Mouse (Mus musculus): ENCODE results near the gene Rgl2.
A peak's percentile ranks its signal among the peaks of the same experiment; 100 is the strongest.
"Not testable (repeated sequence)": the region's sequence is repeated elsewhere in the genome, so short reads cannot be mapped to it uniquely, and the experiment has no call there.

The Rgl2 gene

DNA sequence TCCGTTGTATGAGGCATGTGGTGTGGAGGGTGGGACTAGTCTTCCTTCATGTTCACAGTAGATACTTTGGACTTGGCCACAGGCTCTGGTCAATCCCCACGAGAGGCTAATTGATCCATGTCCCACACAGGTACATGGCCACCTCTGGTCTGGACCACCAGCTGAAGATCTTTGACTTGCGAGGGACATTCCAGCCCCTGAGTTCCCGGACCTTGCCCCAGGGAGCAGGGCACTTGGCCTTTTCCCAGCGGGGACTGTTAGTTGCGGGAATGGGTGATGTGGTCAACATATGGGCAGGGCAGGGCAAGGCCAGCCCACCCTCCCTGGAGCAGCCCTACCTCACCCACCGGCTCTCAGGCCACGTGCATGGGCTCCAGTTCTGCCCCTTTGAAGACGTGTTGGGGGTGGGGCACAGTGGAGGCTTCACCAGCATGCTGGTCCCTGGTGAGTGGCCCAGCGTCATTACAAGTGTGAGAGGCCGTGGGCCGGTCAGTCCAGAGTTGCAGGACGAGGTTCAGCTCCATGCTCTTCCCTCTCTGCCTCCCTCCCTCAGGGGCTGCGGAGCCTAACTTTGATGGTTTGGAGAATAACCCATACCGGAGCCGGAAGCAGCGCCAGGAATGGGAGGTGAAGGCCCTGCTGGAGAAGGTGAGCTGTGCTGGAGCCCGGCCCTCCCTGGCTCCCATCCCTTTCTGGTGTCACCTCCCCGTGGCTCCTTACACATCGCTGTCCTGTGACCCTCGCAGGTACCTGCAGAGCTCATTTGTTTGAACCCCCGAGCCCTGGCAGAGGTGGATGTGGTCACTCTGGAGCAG, 19.0 kb downstream of the Rgl2 start:
- DNase-seq (ENCODE audit: extremely low read depth, low read depth), result no peak

DNA sequence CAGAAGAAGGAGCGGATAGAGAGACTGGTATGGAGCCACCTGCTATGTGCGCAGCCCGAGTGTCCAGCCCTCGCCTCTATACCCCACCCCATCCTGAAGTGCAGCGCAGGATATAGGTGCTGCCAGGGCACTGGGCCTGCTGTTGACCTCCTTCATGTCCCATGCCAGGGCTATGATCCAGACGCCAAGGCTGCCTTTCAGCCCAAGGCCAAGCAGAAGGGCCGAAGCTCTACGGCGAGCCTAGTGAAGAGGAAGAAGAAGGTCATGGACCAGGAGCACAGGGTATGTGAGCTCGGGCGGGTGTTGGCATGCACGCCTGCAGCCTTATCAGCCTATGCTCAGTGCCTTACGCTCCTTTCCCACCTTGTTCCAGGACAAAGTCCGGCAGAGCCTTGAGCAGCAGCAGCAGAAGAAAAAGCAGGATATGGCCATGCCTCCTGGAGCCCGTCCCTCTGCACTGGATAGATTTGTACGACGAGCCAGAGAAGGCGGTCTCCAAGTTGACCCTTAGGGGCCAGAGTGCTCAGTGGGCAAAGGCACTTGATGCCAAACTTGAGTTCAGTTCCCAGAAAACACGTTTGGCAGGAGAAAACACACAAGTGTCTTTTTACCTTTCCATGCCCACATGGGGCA, 19.7 kb downstream of the Rgl2 start:
- DNase-seq (ENCODE audit: extremely low read depth, low read depth), result no peak

DNA sequence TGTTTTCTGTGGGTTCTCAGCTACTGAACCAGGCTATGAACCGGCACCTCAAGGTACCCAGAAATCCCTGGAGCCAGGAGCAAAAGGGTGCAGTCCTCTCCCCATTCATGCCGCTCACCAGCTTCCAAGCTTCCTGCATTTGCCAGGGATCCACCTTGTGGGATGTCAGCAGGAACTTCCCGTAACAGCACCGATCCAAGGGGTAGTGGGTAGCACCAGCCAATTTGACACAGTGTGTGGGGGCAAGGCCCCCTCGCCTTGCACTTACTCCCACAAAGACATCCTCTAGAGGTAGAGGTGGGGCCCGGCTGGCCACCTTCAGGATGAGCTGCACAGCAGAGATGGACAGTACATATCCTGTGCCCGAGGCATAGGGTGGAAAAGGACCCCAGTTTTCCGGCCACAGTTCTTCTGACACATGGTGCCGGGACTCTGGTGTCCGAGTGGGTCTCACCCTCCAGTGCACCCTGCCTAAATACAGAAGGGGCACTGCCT, 20.8 kb downstream of the Rgl2 start:
- DNase-seq (ENCODE audit: extremely low read depth, low read depth), result no peak

DNA sequence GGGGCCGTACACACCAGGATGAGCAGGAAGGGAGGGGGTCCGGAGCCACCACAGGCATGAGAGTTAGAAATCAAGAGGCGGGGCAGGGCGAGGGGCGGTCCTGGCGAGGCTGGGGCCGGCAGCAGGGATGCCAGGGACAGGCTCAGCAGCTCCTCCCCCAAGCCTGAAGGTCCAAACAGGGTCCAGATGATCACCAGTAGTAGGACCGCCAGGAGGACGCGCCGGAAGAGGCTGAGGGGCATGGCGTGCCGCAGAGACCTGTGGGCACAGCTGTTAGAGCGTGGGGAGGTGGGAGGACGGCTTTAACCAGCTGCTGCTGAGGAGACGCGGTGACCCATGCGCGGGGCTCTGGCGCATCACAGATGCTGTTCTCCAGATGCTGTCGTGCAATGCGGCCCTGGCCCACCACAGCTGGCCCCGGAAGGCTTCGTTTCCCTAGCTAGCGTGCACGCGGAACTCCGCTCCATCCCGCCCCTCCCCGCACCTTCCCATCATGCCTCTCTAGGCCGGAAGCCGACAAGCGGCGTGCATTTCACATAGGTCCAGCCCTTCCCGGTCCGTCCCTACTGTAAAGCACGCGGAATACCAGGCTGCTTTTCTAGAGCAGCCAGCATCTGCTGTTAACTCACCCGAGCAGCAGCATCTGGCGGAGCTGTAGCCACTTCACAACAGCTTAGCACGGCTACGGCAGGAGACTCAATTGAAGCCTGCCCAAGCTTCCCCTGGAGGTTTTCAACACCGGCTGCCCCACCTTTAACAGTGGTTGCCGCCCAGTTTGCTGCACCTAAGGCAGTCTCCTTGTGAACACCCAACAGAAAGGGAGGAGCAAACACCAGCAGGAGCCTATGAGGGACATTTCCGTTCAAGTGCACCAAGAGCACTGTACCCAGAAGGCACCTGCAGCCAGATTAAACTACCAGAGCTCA, 21.9 kb downstream of the Rgl2 start, which contains the start of gene B3galt4:
B3galt4 (minus strand) TSS at position 468 of the 926 bp plus-strand sequence.
- DNase-seq (ENCODE audit: extremely low read depth, low read depth), result peak; percentile 89

DNA sequence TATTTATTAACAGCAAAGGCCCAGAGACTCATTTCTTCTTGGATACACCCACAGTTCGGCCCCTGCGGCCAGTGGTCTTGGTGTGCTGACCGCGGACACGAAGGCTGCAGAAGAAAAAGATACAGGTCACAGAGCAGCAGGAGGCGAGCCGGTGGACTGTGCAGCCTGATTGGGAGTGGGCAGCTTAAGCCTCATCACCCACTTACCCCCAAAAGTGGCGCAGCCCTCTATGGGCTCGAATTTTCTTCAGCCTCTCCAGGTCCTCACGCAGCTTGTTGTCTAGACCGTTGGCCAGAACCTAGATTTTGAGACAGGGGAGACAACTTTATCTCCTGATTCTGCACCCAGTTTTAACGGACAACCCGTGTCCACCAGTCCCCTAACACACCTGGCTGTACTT, 22.7 kb downstream of the Rgl2 start:
- not testable (repeated sequence) for DNase-seq (ENCODE audit: extremely low read depth, low read depth)

DNA sequence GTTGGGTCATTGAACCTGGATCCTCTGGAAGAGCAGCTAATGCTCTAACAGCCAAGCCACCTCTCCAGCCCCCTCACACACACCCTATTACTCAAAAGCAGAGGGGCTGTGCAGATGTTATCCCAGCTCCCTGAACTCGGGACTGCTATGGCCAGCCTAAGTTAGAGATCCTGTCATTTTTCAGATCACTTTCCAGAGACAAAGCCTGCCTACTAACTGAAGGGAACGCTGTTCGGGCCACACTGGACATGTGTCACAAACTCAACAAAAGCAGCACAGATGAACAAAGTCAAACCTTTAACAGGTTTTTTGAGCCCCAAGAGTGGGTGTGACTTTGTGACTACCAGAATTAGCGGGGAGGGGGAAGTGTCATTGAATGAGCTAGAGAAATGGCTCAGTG, 23.5 kb downstream of the Rgl2 start:
- no peak for DNase-seq (ENCODE audit: extremely low read depth, low read depth)

DNA sequence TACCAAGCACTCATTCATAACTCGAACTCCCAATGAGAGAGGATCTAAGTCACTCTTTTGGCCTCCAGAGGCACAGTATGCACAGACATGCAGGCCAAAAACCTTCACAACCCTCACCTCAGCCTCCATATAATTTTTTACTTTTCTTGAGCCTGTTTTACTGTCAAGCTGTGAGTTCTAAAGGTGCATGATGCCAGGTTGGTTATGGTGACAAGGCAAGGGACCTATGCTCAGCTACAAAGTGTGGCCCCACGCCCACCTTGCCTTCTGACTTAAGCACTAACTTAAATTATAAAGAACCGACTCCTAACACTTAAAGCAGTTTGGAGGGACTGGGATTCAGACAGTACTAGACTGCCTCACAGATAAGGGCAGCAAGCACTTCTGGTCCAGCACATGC, 24.0 kb downstream of the Rgl2 start:
- DNase-seq (ENCODE audit: extremely low read depth, low read depth), result no peak

DNA sequence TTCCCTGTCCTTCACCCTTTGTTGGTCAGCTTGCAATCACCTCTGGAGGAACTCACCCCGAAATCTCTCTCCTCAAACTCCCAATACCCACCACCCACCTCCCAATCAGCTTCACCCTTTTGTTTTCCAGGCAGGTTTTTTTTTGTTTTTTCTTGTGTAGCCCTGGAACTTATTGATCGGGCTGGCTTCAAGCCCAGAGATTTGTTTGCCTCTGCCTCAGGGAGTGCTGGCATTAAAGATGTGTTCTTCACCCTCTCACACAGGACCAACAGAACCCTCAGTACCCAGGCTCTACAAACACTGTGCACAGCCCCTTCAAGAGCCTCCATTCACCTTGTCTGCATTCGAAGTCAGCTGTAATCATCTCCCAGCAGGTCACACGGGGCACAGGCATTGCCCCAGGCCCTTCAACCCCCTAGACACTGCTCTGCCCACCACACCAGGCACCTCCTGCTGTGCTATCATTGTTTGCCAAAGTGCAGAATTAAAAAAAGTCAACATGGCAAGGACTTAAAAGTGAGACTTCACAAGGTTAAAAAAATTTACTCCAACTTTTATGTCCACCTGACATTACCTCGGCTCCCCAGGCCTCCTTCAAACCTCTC, 24.7 kb downstream of the Rgl2 start:
- DNase-seq (ENCODE audit: extremely low read depth, low read depth), result no peak

DNA sequence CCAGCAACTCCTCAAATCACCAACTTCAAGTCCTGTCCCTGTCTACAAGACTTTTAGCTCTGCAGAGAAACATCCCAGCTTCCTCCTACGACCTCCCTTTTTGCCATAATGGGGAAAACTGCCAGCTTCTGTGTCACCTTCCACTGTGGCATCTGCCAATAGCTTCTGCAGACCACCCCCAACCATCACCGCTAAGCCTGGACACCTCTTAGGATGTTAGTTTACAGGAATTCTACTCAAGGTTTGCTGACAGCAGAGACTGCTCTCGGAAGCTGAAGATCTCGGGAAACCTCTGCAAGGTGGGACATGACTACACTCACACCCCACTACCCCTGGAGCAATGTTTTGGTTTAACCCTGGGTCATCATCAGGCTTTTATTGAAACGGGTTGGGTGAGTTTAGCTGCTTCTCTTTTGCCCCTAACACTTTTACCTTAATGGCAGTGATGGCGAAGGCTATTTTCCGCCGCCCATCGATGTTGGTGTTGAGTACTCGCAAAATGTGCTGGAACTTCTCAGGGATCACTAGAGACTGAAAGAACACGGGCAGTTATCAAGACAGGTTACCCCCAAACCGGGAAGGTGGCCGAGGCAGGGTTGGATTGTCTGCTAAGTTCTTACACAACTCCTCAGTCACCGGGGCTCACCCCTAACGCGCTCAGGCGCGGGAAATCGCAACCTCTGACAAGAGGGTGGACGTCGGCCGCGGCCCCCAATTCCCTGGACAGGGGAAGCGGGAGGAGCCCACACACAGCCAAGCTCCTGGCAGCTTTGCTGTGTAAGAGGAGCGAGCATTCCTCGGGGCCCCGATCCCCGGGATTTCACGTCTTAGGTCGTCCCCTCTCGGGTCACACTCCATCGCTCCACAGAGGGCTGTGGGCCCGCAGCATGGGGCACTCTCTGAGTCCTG, 25.6 kb downstream of the Rgl2 start:
- DNase-seq (ENCODE audit: extremely low read depth, low read depth), result no peak

DNA sequence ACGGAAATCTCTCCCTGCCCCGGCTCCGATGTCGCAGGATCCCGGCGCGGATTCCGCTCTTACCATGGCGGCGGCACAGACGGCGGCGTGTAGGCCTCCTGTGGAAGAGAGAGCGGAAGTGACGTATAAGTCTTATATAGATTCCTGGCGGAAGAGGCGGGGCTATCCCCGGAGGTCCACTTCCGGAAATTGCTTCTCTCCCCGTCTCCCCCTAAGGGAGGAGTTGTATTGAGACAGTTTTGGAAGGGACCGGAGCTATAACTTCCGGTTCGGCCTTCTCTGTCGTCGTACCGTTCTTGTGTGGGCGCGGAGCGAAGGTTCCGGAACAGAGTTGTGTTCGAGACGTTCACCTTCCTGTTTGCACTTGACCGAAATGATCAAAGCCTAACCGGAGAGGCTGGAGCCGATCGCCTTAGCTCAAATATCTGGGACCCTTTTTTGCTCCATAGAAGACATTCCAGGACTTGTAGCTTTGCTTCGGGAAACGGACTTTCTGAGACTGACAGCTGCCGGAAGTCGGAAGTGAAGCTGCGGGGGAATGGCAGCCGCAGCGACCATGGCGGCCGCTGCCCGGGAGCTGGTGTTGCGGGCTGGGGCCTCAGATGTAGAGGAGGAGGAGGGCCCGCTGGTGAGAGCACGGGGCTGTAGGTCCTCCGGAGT, 26.3 kb downstream of the Rgl2 start, which contains the start of the genes Vps52 and Rps18:
Vps52 (plus strand) TSS at position 258 of the 660 bp plus-strand sequence.
Rps18 (minus strand) TSS at position 447 of the 660 bp plus-strand sequence.
- peak; percentile 97 for DNase-seq (ENCODE audit: extremely low read depth, low read depth)

DNA sequence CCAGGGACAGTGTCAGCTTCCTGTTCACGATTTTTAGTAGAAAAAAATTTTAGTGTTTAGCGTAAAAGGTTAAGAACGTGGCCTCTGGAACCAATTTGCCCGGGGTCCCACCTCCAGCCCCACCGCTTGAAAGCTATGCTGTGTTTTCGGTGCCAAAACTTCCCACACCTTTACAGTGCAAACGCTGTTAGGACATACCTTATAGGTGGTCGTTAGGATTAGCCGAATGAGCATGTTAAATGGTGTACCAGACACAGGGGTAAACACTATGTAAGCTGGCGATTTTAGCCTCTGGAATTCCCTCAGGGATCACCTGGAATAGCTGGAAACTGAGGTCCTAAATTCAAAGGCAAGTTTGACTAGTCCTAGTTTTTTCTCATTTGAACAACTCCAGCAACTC, 27.0 kb downstream of the Rgl2 start:
- no peak for DNase-seq (ENCODE audit: extremely low read depth, low read depth)

DNA sequence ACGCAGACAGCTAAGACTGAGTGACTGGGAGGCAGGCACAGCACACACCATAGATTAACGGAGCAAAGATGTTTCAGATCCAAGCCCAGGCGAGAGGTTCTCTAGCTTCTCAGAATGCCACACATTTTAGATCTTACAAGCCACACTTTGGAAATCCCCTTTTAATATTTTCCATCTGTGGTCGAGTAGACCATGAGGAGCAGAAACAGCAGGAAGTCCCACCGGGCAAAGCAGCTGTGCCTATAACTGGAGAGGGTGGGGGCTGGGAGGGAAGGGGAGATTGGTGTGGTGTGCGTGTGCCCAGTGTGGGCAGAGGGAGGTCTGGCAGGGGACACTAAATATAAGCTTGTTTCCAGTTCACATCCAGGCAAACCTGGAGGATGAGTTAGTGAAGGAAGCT, 28.1 kb downstream of the Rgl2 start:
- no peak for DNase-seq (ENCODE audit: extremely low read depth, low read depth)

DNA sequence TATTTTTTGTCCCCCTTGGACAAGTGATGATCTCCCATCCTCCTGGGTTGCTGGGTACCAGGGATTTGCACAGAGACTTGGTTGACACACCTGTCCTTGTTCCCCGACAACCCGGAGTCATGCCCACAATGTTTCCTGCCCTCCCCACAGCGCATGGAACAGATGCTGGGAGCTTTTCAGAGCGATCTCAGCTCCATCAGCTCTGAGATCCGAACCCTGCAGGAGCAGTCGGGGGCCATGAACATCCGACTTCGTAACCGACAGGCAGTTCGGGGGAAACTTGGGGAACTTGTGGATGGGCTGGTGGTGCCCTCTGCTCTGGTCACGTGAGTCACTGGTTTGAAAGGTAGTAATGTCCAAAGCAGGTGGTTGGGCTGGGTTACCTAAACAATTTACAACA, 29.1 kb downstream of the Rgl2 start:
- DNase-seq (ENCODE audit: extremely low read depth, low read depth), result no peak

DNA sequence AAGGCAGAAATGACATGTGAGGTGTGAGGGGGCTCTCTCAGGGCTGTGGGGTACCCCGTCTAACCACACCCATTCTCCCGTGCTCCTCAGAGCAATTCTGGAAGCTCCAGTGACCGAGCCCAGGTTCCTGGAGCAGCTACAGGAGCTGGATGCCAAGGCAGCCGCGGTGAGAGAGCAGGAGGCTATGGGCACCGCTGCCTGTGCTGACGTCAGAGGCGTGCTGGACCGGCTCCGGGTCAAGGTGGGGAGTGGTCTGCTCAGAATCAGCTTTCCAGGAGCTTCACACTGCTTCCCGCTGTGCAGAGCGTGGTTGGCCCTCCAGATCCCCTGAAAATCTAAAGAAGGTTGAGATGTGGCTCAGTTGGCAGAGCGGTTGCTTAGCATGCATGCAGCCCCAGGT, 29.8 kb downstream of the Rgl2 start:
- DNase-seq (ENCODE audit: extremely low read depth, low read depth), result no peak

DNA sequence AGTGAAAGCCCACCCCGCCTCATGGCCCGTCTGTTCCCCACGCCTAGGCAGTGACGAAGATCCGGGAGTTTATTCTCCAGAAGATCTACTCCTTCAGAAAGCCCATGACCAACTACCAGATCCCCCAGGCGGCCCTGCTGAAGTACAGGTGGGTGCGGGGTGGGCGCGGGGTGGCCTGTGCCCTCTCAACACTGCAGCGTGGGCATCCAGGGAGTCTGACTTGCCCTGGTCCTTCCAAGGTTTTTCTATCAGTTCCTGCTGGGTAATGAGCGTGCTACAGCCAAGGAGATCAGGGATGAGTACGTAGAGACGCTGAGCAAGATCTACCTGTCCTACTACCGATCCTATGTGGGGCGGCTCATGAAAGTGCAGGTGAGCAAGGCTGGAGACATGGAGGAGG, 30.6 kb downstream of the Rgl2 start:
- no peak for DNase-seq (ENCODE audit: extremely low read depth, low read depth)

DNA sequence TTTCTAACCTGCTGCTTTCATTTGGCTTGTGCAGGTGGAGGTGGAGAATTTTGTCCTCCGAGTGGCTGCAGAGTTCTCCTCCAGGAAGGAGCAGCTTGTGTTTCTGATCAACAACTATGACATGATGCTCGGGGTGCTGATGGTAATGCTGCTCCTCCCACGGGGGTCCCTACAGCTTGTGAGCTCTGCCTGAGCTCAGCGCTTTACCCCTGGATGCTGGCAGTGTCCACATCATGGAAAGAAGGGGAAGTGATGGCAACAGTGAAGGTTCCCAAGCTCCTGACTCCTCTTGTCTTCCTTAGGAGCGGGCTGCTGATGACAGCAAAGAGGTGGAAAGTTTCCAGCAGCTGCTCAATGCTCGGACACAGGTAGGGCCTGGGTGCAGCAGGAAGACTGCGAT, 33.5 kb downstream of the Rgl2 start:
- no peak for DNase-seq (ENCODE audit: extremely low read depth, low read depth)

DNA sequence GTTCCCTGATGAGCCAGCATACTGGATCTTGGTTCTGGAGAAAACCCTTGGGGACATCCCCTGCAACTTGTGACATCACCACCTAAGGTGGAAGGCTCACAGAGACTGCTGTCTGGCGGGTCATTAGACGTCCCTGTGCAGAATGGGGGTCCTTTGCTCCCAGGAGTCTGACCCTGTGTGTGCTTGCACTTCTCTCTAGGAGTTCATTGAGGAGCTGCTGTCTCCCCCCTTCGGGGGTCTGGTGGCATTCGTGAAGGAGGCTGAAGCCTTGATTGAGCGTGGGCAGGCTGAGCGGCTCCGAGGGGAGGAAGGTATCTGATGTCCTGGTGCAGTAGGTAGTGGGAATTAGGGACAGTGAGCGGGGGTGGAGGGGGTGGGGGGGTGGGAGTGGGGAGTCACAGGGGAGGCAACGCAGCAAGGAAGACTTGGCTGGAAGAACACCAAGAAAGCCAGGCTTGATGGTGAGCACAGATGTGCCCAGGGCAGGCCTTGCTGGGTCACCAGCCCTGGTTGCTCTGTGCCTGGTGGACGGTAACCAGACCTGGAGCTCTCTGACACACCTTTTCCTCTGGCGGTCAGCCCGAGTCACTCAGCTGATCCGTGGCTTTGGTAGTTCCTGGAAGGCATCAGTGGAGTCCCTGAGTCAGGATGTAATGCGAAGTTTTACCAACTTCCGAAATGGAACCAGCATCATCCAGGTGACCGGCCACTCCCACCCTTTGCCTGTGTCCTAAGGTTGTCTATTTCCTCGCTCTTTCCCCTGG, 35.9 kb downstream of the Rgl2 start:
- DNase-seq (ENCODE audit: extremely low read depth, low read depth), result no peak

DNA sequence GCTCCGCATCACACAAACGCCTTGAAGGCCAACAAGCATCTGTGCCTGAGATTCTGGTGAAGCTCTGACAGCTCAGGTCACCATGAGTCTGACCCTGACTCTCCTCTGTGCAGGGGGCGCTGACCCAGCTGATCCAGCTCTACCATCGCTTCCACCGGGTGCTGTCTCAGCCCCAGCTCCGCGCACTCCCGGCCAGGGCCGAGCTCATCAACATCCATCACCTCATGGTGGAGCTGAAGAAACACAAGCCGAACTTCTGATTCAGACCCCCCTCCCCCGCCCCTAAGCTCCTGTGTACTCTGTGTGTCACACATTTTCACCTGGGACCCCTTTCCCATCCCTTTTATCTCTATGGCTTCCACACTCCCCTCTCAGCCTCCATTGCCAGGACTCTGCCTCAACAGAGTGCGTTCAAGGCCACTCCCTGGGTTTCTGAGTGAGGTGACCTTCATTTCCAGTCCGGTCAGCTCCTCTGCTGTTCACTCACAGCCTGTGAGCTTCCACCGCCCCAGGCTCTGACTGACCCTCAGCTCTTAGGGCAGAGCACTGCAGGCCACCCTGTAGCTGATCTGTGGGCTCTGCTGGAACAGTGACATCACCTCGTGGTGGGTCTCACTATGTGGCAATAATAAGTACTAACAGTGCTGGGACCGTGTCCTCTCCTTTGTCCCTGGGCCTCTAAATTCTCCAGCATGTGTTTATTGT, 36.7 kb downstream of the Rgl2 start:
- DNase-seq (ENCODE audit: extremely low read depth, low read depth), result no peak
